Mouse (Mus musculus) ovary, postnatal 14 days (tissue): ENCODE measurements around the gene Tns4.

Experiments used
- DNase-seq: peaks from one replicate; pipeline ENCODE4 v3.0.0; 2022; ENCODE audit warnings: low spot score

Tns4 gene

GRCm38 (mm10) chr11:99118420-99118819 lies 29.3 kb upstream of the Tns4 start:
- DNase-seq = no peak

- no peak for DNase-seq
These were observed 28.8 kb upstream of the Tns4 start for GRCm38 (mm10) chr11:99117907-99118306.

GRCm38 (mm10) chr11:99115940-99116339 lies 26.8 kb upstream of the Tns4 start:
- no peak for DNase-seq

GRCm38 (mm10) chr11:99113111-99113510 lies 24.0 kb upstream of the Tns4 start:
- no peak for DNase-seq

- no peak for DNase-seq
These were observed 23.6 kb upstream of the Tns4 start for GRCm38 (mm10) chr11:99112700-99113099.

GRCm38 (mm10) chr11:99111631-99112030 lies 22.5 kb upstream of the Tns4 start:
- DNase-seq = no peak

GRCm38 (mm10) chr11:99111155-99111554 lies 22.0 kb upstream of the Tns4 start:
- no peak for DNase-seq

GRCm38 (mm10) chr11:99110370-99111110 lies 21.4 kb upstream of the Tns4 start:
- DNase-seq = no peak

- no peak for DNase-seq
These were observed 19.2 kb upstream of the Tns4 start for GRCm38 (mm10) chr11:99108296-99108695.

GRCm38 (mm10) chr11:99105981-99106726 lies 17.0 kb upstream of the Tns4 start:
- DNase-seq = no peak

GRCm38 (mm10) chr11:99104609-99105410 lies 15.7 kb upstream of the Tns4 start:
- DNase-seq = no peak

- no peak for DNase-seq
These were observed 13.6 kb upstream of the Tns4 start for GRCm38 (mm10) chr11:99102575-99103270.

- no peak for DNase-seq
These were observed 12.6 kb upstream of the Tns4 start for GRCm38 (mm10) chr11:99101693-99102092.

GRCm38 (mm10) chr11:99100215-99100614 lies 11.1 kb upstream of the Tns4 start:
- DNase-seq = no peak

- peak; percentile 48 for DNase-seq
These were observed 10.4 kb upstream of the Tns4 start for GRCm38 (mm10) chr11:99099516-99099915.

GRCm38 (mm10) chr11:99098924-99099323 lies 9.8 kb upstream of the Tns4 start:
- DNase-seq = no peak

GRCm38 (mm10) chr11:99096996-99097774 lies 8.1 kb upstream of the Tns4 start:
- DNase-seq = no peak

GRCm38 (mm10) chr11:99096417-99096816 lies 7.3 kb upstream of the Tns4 start:
- no peak for DNase-seq

GRCm38 (mm10) chr11:99095759-99096158 lies 6.7 kb upstream of the Tns4 start:
- no peak for DNase-seq

- no peak for DNase-seq
These were observed 6.0 kb upstream of the Tns4 start for GRCm38 (mm10) chr11:99094911-99095676.
